Mouse (Mus musculus) megakaryocyte progenitor cell, adult 5-6 weeks (primary cell): ENCODE measurements around the gene Spata18. TPM values are rescaled to one million over a fixed set of nuclear protein-coding genes. Genes with fewer than 3 reads are reported as not detected.

Source experiments
- ATAC-seq: replicated peaks from 2 replicates; pipeline ENCODE4 v1.8.0; 2016; ENCODE audit warnings: mild to moderate bottlenecking, moderate TSS enrichment, inconsistent platforms; ENCODE audit not compliant: poor library complexity
- total RNA-seq, 2 experiments: library from RNA; stranded (forward) in 1 of 2; stranded (reverse) in 1 of 2; fragments of 157-497, 149-512 nt in 1 of 2; fragments of 200-1000 nt in 1 of 2; gene quantifications; 2 replicates each; pipeline versions ENCODE4 v1.2.3 to v1.2.4; 2015 to 2017

Gene Spata18
- total RNA-seq (2015) = 0.07 TPM in 1 of 2 replicates, not detected in the other
- total RNA-seq (2017) = not detected in 2 replicates

GRCm38 (mm10) chr5:73651061-73651854, at the start of gene Spata18:
Spata18 (plus strand) TSS chr5:73651379.
- 0 out of 2 replicates have a peak, but pooled peaks have one; percentile 7 for ATAC-seq

- no peak for ATAC-seq
Measured at GRCm38 (mm10) chr5:73602865-73603264, 48.3 kb upstream of the Spata18 start.

- no peak for ATAC-seq
Measured at GRCm38 (mm10) chr5:73604542-73604941, 46.6 kb upstream of the Spata18 start.

- no peak for ATAC-seq
Measured at GRCm38 (mm10) chr5:73604964-73605363, 46.2 kb upstream of the Spata18 start.

- no peak for ATAC-seq
Measured at GRCm38 (mm10) chr5:73611071-73611470, 40.1 kb upstream of the Spata18 start.

GRCm38 (mm10) chr5:73613296-73613695, 37.9 kb upstream of the Spata18 start:
- no peak for ATAC-seq

- ATAC-seq = 0 out of 2 replicates have a peak, but pooled peaks have one; percentile 37
Measured at GRCm38 (mm10) chr5:73615211-73615610, 36.0 kb upstream of the Spata18 start.

- ATAC-seq = no peak
Measured at GRCm38 (mm10) chr5:73618969-73619368, 32.2 kb upstream of the Spata18 start.

GRCm38 (mm10) chr5:73625505-73625904, 25.7 kb upstream of the Spata18 start:
- ATAC-seq = no peak

- no peak for ATAC-seq
Measured at GRCm38 (mm10) chr5:73626842-73627241, 24.3 kb upstream of the Spata18 start.

- no peak for ATAC-seq
Measured at GRCm38 (mm10) chr5:73627559-73627958, 23.6 kb upstream of the Spata18 start.

GRCm38 (mm10) chr5:73627991-73628390, 23.2 kb upstream of the Spata18 start:
- ATAC-seq = no peak

- peak; percentile 96 for ATAC-seq
Measured at GRCm38 (mm10) chr5:73630141-73630540, 21.0 kb upstream of the Spata18 start.

GRCm38 (mm10) chr5:73631001-73631558, 20.1 kb upstream of the Spata18 start:
- no peak for ATAC-seq

GRCm38 (mm10) chr5:73632291-73632690, 18.9 kb upstream of the Spata18 start, which contains the start of gene Lrrc66:
Lrrc66 (minus strand) TSS chr5:73632526.
- ATAC-seq = no peak

GRCm38 (mm10) chr5:73633141-73633540, 18.0 kb upstream of the Spata18 start:
- ATAC-seq = peak; percentile 52

- peak; percentile 79 for ATAC-seq
Measured at GRCm38 (mm10) chr5:73637337-73638107, 13.7 kb upstream of the Spata18 start.

- ATAC-seq = no peak
Measured at GRCm38 (mm10) chr5:73641058-73641457, 10.1 kb upstream of the Spata18 start.

- ATAC-seq = peak; percentile 58
Measured at GRCm38 (mm10) chr5:73642091-73642490, 9.1 kb upstream of the Spata18 start.

- peak; percentile 83 for ATAC-seq
Measured at GRCm38 (mm10) chr5:73647261-73647900, 3.8 kb upstream of the Spata18 start, which contains the start of gene Sgcb. Sgcb (minus strand) TSS chr5:73647790.
